Mouse (Mus musculus): ENCODE measurements around the gene Asic4. TPM values are rescaled to one million over a fixed set of nuclear protein-coding genes. Genes with fewer than 3 reads are reported as not detected.

Gene Asic4
- polyA plus RNA-seq, 1 experiment from 2014 or later = 0.65 TPM

DNA sequence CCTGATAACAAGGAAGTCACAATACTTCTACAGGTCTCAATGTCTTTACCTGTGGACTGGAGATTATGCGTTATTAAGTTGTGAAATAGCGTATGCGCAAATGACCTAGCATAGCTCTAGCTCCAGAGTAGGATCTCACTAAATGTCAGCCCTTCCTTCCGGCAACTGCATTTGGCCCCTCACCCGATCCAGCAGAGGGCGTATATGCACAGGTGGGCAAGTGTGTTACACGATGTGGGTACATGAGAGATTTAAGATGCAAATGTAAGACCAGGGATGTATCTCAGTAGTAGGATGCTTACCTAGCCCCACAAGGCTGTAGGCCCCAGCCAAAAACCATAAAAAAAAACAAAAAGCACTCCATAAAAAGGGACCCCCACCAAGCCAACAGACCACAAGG is 49.2 kb downstream of the Asic4 start:
- Histone ChIP-seq H3K27me3 (no peaks in the 10 kb centered on the region), H3K9ac (no peak overlapping the region), H3K27ac (no peak overlapping the region), H3K4me1 (peaks cover 27% of the 10 kb centered on the region), H3K4me3 (no peak overlapping the region), H3K4me2 (replicated peaks) (no peak overlapping the region), H3K36me3 (peaks cover 90% of the 10 kb centered on the region), H3K9me3 (no peaks in the 10 kb centered on the region)
- WGBS = 86% methylated on average over 7 of the region's 7 CpGs
- no peak for ATAC-seq (ENCODE audit: low FRiP score, low read depth)

DNA sequence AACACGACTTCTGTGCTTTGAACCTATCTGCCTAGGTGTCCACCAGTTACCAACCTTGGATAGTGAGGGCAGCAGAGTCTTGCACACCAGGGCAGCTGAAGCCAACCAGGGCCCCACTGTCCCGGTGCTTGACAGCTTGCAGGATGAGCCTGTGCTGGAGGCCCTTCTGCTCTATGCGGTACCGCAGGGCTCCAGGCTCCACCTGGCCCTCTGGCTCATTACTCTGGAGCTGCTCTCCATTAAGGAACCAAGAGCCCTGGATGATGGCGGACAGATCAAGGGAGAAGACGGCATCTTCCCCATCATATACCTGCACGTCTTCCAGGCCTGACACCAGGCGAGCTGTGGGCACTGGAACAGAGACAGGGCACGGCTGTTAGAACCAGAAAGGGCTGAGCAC is 51.7 kb downstream of the Asic4 start:
- peaks cover 31% of the 10 kb centered on the region for H3K4me1 ChIP-seq
- H3K9ac ChIP-seq = no peak overlapping the region
- H3K36me3 ChIP-seq = peaks cover 73% of the 10 kb centered on the region
- no peak overlapping the region for H3K27ac ChIP-seq
- no peak overlapping the region for H3K4me2 ChIP-seq (replicated peaks)
- 95% methylated on average over 9 of the region's 9 CpGs for WGBS
- H3K27me3 ChIP-seq = no peaks in the 10 kb centered on the region
- ATAC-seq (ENCODE audit: low FRiP score, low read depth) = no peak
- no peak overlapping the region for H3K4me3 ChIP-seq
- no peaks in the 10 kb centered on the region for H3K9me3 ChIP-seq

DNA sequence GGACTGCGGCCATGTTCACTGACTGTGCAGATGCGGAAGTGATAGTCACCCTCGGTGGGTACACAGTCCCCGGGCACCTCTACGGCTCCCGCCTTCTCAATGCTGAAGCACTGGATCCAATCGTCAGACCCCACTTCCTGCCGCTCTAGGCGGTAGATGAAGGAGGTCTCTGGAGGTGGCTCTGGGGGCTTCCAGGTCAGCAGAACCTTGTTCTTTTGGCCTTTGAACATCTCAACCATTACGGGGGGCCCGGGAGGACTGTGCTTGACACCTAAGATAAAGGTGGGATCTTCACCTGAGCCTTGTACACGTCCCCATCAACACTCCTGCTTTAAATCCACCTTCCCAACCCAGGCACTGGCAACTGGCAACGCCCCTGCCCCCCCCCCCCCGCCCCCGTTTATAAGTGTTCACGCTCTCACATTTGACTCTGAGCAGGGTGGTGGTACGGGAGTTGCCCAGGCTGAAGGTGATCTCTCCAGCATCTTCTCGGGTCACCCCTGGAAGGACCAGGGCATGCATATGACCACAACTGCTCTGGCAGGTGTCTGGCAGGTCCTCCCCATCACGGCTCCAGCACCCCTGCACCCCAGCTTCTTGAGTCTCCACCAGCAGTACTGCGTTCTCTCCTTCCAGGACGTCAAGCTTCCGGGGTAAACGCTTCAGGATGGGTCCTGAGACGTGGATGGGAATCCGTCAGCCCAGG is 52.9 kb downstream of the Asic4 start:
- WGBS = 85% methylated on average over 25 of the region's 25 CpGs
- Histone ChIP-seq H3K9ac (no peak overlapping the region; the same call in 1 of the 2 replicates), H3K4me1 (peaks cover 39% of the 10 kb centered on the region), H3K27me3 (no peaks in the 10 kb centered on the region), H3K4me2 (replicated peaks) (peak overlapping the region; percentile 83), H3K4me3 (peak overlapping the region; percentile 94), H3K36me3 (peaks cover 61% of the 10 kb centered on the region), H3K27ac (no peak overlapping the region), H3K9me3 (no peaks in the 10 kb centered on the region)
- no peak for ATAC-seq (ENCODE audit: low FRiP score, low read depth)

DNA sequence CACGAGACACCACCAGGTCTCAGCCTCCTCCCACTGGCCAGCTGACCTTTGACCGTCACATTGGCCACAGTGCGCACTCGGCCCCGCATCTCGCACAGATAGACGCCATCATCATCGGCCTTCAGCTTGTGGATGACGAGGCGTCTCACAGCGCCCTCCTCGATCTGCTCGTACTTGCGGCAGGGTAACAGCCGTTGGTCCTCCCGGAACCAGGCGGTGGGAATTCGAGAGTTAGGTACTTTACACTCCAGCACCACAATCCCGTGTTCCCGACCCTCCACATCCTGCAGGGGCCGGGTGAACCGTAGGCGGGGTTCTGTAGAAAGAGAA is 53.4 kb downstream of the Asic4 start:
- no peak for ATAC-seq (ENCODE audit: low FRiP score, low read depth)
- 70% methylated on average over 23 of the region's 23 CpGs for WGBS

DNA sequence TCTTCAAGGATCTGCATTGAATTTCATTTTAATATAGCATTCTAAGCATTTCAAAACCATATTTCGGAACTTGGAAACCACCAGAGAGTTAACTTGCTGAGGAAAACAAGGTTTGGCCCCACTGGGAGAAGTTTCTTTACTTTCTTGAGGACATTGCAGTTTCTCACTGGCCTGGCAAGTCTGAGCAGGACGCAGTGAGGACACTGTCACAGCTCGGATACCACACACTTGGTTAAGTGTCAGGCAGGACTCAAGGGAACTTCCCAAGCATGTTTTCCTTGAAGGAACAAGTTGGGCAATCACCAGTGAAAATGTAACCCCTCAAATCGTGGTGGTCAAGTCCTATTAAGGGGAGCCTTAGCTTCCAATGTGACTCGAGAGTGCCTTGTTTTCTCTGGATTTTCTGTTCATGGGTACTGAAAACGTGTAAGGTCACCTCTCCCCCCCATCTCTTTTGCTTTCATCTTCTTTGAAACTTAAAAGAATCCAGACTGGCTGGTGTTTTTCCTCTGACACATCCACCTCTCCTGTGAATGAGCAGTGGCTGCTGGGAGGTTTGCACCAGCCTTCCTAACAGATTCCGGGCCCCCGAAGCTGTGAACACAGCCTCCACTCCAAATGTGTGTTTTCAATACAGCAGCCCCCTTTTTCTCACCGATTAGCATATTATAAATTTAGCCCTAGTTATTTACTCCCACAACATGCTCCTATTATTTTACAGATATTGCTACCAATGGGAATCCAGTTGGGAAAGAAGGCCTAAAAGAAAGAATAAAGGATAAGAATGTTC is 54.2 kb downstream of the Asic4 start:
- H3K4me3 ChIP-seq = peak overlapping the region; percentile 94
- peak overlapping the region; percentile 99; the same call in 1 of the 2 replicates for H3K27ac ChIP-seq
- H3K4me1 ChIP-seq = peaks cover 39% of the 10 kb centered on the region
- H3K36me3 ChIP-seq = peaks cover 48% of the 10 kb centered on the region
- peak overlapping the region; percentile 99 for H3K9ac ChIP-seq
- 47% methylated on average over 9 of the region's 9 CpGs for whole genome bisulfite sequencing
- ATAC-seq (ENCODE audit: low FRiP score, low read depth) = no peak
- 0 out of 2 replicates have a peak, but pooled peaks cover 1% of the 10 kb centered on the region for H3K27me3 ChIP-seq
- no peaks in the 10 kb centered on the region for H3K9me3 ChIP-seq
- H3K4me2 ChIP-seq (replicated peaks) = peak overlapping the region; percentile 83

More for the DNA sequence above, 53.4 kb downstream of the Asic4 start:
- H3K4me3 ChIP-seq = peak overlapping the region; percentile 94
- no peak overlapping the region for H3K27ac ChIP-seq
- H3K4me1 ChIP-seq = peaks cover 39% of the 10 kb centered on the region
- H3K9me3 ChIP-seq = no peaks in the 10 kb centered on the region
- H3K4me2 ChIP-seq (replicated peaks) = peak overlapping the region; percentile 83
- H3K9ac ChIP-seq = peak overlapping the region; percentile 99; the same call in 1 of the 2 replicates
- no peaks in the 10 kb centered on the region for H3K27me3 ChIP-seq
- H3K36me3 ChIP-seq = peaks cover 56% of the 10 kb centered on the region

DNA sequence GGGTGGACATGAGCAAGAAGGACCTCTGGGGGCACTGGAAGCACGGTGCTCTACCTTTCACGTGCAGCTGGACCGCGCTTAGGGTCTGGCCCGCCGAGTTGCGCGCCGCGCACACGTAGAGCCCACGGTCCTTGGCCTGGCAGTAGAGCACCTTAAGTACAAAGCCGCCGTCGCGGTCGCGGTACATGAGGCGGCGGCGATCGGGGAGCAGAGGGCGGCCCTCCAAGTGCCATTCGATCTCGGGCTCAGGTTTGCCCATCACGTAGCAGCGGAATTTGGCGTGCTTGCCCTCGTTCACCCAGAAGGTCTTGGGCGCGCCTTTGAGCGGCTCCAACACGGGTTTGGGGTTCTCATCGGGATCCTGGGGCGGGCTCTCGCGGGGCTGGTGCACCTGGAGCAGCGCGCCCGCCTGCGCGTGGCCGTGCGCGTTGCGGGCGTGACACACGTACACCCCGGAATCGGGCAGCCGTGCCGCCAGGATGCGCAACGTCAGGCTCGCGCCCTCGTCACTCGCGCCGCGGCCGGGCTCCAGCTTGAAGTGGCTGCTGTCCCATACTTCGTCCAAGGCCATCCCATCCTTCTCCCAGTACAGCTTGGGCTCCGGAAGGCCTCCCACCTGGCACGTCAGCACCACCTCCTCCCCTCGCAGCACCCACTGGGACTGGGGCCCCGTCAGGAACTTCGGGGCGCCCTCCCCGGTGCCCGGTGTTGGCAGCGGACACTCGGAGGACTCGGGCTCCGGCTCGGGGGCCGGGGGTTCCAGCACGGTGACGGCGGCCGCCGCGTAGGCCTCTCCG is 55.1 kb downstream of the Asic4 start:
- WGBS = under 1% methylated on average over 84 of the region's 84 CpGs
- no peaks in the 10 kb centered on the region for H3K9me3 ChIP-seq
- peaks cover 7% of the 10 kb centered on the region; the same call in 1 of the 2 replicates for H3K27me3 ChIP-seq
- H3K4me1 ChIP-seq = peaks cover 39% of the 10 kb centered on the region
- ATAC-seq (ENCODE audit: low FRiP score, low read depth) = peak; percentile 32
- peak overlapping the region; percentile 99 for H3K9ac ChIP-seq
- H3K27ac ChIP-seq = peak overlapping the region; percentile 99
- H3K36me3 ChIP-seq = peaks cover 39% of the 10 kb centered on the region
- H3K4me2 ChIP-seq (replicated peaks) = peak overlapping the region; percentile 83
- H3K4me3 ChIP-seq = peak overlapping the region; percentile 94

DNA sequence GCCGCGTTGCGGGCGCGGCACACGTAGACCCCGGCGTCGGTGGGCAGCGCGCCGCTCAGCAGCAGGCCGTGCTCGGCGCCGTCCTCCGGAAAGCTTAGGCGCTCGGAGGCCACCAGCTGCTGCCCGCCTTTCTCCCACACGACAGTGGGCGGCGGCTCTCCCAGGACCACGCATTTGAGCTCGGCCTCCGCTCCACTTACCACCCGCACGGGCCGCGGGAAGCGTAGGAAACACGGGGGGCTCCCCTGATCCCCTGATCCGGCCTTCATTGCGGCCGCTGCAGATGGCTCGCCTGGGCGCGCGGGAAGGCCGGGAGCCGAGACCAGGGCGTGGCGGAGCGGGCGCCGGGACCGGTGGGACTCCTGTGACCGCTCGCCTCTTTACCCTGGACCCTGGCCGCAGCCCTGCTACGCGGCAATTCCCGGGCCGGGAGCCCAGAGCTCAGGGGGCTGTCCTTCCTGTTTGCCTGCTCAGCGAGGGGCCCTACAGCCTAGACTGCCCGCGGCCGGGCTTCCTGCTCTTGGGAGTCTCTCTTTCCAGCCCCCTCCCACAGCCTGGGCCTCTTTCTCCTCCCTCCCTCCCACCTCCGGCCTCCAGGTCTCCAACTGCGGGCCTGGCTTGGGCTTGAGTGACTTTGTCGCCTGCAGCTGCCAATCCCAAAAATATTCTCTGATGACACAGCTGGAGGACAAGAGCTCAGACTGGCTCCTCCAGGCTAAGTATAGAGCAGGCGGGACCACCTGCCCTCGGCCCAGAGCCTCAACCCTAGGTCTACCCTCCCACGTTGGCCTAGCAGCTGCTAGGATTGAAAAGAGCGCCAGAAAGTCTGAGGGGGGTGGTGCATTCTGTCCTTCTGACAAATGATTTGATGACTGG is 56.0 kb downstream of the Asic4 start, which contains the start of gene Obsl1:
TSS of gene Obsl1 (minus strand) at position 497 of the 876 bp plus-strand sequence.
- peaks cover 30% of the 10 kb centered on the region for H3K36me3 ChIP-seq
- peak; percentile 93 for ATAC-seq (ENCODE audit: low FRiP score, low read depth)
- H3K4me1 ChIP-seq = peaks cover 44% of the 10 kb centered on the region
- H3K9ac ChIP-seq = peak within 1 kb of the TSS; percentile 99
- H3K27ac ChIP-seq = peak within 1 kb of the TSS; percentile 99
- H3K27me3 ChIP-seq = peaks cover 7% of the 10 kb centered on the region; the same call in 1 of the 2 replicates
- peak within 1 kb of the TSS; percentile 94 for H3K4me3 ChIP-seq
- no peaks in the 10 kb centered on the region for H3K9me3 ChIP-seq
- peak within 1 kb of the TSS; percentile 83 for H3K4me2 ChIP-seq (replicated peaks)
- under 1% methylated on average over 63 of the region's 65 CpGs for WGBS

DNA sequence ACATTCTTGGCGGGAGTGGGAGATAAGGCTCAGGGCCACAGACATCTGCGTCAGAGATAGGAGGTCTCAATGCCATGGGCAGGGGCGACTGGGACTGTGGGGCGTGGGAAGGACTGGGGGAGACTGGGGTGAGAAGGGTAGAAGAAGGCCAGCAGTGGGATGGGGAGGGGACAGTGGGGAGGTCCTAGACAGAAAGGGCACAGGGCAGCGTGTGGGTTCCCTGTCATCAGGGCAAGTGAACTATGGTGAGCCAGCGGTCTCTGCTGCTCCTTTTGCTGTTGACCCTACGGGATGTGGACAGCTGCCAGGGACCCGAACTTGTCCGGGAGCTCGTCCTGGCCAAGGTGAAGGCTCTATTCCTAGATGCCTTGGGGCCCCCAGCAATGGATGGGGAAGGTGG is 56.8 kb downstream of the Asic4 start, which contains the start of gene Inha:
TSS of gene Inha (plus strand) at position 72 of the 400 bp plus-strand sequence.
- H3K9ac ChIP-seq = peak within 1 kb of the TSS; percentile 99
- H3K4me1 ChIP-seq = peaks cover 51% of the 10 kb centered on the region
- peak within 1 kb of the TSS; percentile 99 for H3K27ac ChIP-seq
- no peak for ATAC-seq (ENCODE audit: low FRiP score, low read depth)
- H3K27me3 ChIP-seq = peaks cover 7% of the 10 kb centered on the region; the same call in 1 of the 2 replicates
- no peaks in the 10 kb centered on the region for H3K9me3 ChIP-seq
- peak within 1 kb of the TSS; percentile 94 for H3K4me3 ChIP-seq
- peaks cover 22% of the 10 kb centered on the region for H3K36me3 ChIP-seq
- WGBS = 74% methylated on average over 10 of the region's 10 CpGs
- H3K4me2 ChIP-seq (replicated peaks) = peak within 1 kb of the TSS; percentile 83

DNA sequence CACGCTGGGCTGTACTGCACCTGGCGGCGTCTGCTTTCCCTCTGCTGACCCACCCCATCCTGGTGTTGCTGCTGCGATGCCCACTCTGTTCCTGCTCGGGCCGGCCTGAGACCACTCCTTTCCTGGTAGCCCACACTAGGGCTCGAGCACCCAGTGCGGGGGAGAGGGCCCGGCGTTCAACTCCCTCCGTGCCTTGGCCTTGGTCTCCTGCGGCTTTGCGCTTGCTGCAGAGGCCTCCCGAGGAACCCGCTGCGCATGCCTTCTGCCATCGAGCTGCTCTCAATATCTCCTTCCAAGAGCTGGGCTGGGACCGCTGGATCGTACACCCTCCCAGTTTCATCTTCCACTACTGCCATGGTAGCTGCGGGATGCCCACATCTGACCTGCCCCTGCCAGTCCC is 59.4 kb downstream of the Asic4 start:
- WGBS = 54% methylated on average over 20 of the region's 20 CpGs
- H3K4me3 ChIP-seq = no peak overlapping the region
- no peak overlapping the region for H3K27ac ChIP-seq
- H3K9ac ChIP-seq = no peak overlapping the region; the same call in 1 of the 2 replicates
- H3K4me2 ChIP-seq (replicated peaks) = no peak overlapping the region
- no peaks in the 10 kb centered on the region; the same call in 1 of the 2 replicates for H3K36me3 ChIP-seq
- ATAC-seq (ENCODE audit: low FRiP score, low read depth) = no peak
- peaks cover 7% of the 10 kb centered on the region; the same call in 1 of the 2 replicates for H3K27me3 ChIP-seq
- H3K4me1 ChIP-seq = peaks cover 32% of the 10 kb centered on the region
- no peaks in the 10 kb centered on the region for H3K9me3 ChIP-seq

DNA sequence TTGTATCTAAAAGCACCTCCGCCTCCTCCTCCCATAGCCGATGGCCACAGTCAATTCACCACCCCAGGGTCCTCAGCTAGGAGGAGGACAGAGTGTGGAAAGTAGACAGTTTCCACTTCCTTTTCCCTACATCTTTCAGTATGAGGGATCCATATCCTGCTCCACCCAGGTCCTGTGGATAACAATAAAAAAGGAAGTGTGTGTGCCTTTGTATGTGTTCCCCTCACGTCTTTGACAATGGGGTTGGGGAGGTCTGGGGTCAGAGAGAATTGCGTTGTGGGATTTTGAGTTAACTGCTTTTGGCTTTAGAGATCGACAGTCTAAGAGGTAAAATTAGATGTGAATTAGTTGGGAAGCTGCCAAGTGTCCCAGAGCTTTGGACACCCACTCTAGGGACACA is 59.9 kb downstream of the Asic4 start:
- Histone ChIP-seq H3K9me3 (no peaks in the 10 kb centered on the region), H3K4me2 (replicated peaks) (no peak overlapping the region), H3K9ac (no peak overlapping the region), H3K4me3 (no peak overlapping the region), H3K27me3 (peaks cover 7% of the 10 kb centered on the region; the same call in 1 of the 2 replicates), H3K4me1 (peaks cover 26% of the 10 kb centered on the region), H3K27ac (no peak overlapping the region), H3K36me3 (no peaks in the 10 kb centered on the region; the same call in 1 of the 2 replicates)
- ATAC-seq (ENCODE audit: low FRiP score, low read depth) = no peak
- WGBS = 73% methylated on average over 5 of the region's 5 CpGs
